Mouse (Mus musculus): ENCODE results near the gene Strap. TPM values are rescaled to one million over a fixed set of nuclear protein-coding genes. Genes with fewer than 3 reads are reported as not detected.

The Strap gene
- polyA plus RNA-seq, 2 experiments: 62.7 to 159 TPM

GRCm38 (mm10) chr6:137710179-137711037 is 24.5 kb upstream of the Strap start:
- H3K36me3 ChIP-seq (ENCODE audit: control insufficient read depth, insufficient read depth, low read length): no peaks in the 10 kb centered on the region
- WGBS: 46% methylated on average over 14 of the region's 14 CpGs
- no peak overlapping the region for H3K4me2 ChIP-seq (replicated peaks; ENCODE audit: low read depth, low read length, severe bottlenecking)
- peak; percentile 86 for DNase-seq (ENCODE audit: low spot score)
- no peak overlapping the region for H3K4me3 ChIP-seq (replicated peaks; ENCODE audit: low read length)
- H3K27ac ChIP-seq (replicated peaks; ENCODE audit: low read depth, low read length): no peak overlapping the region
- no peak overlapping the region for H3K9ac ChIP-seq (ENCODE audit: low read depth, low read length, severe bottlenecking)
- H3K9me3 ChIP-seq (ENCODE audit: control insufficient read depth, low read length): no peaks in the 10 kb centered on the region
- ATAC-seq (ENCODE audit: low FRiP score, low read depth): peak; percentile 87
- H3K4me1 ChIP-seq (ENCODE audit: control insufficient read depth, insufficient read depth, low read length): no peaks in the 10 kb centered on the region
- TF ChIP-seq POLR2A (IDR thresholded peaks at IDR 0.05; ENCODE audit: borderline replicate concordance, extremely low read depth, insufficient read depth, insufficient read length): no peak
- H3K27me3 ChIP-seq (ENCODE audit: control insufficient read depth, insufficient read depth, low read length): no peaks in the 10 kb centered on the region

GRCm38 (mm10) chr6:137712654-137713309 is 22.1 kb upstream of the Strap start:
- Histone ChIP-seq H3K9me3 (ENCODE audit: control insufficient read depth, low read length) (no peaks in the 10 kb centered on the region), H3K4me1 (ENCODE audit: control insufficient read depth, insufficient read depth, low read length) (no peaks in the 10 kb centered on the region), H3K4me3 (replicated peaks; ENCODE audit: low read length) (no peak overlapping the region), H3K36me3 (ENCODE audit: control insufficient read depth, insufficient read depth, low read length) (no peaks in the 10 kb centered on the region), H3K27me3 (ENCODE audit: control insufficient read depth, insufficient read depth, low read length) (no peaks in the 10 kb centered on the region), H3K27ac (replicated peaks; ENCODE audit: low read depth, low read length) (no peak overlapping the region), H3K9ac (ENCODE audit: low read depth, low read length, severe bottlenecking) (no peak overlapping the region), H3K4me2 (replicated peaks; ENCODE audit: low read depth, low read length, severe bottlenecking) (no peak overlapping the region)
- ATAC-seq (ENCODE audit: low FRiP score, low read depth) (no peak), DNase-seq (ENCODE audit: low spot score) (no peak)
- TF ChIP-seq POLR2A (IDR thresholded peaks at IDR 0.05; ENCODE audit: borderline replicate concordance, extremely low read depth, insufficient read depth, insufficient read length): no peak
- WGBS: 68% methylated on average over 7 of the region's 7 CpGs

GRCm38 (mm10) chr6:137713310-137713664 is 21.6 kb upstream of the Strap start:
- H3K4me1 ChIP-seq (ENCODE audit: control insufficient read depth, insufficient read depth, low read length): no peaks in the 10 kb centered on the region
- ATAC-seq (ENCODE audit: low FRiP score, low read depth): no peak

DNA sequence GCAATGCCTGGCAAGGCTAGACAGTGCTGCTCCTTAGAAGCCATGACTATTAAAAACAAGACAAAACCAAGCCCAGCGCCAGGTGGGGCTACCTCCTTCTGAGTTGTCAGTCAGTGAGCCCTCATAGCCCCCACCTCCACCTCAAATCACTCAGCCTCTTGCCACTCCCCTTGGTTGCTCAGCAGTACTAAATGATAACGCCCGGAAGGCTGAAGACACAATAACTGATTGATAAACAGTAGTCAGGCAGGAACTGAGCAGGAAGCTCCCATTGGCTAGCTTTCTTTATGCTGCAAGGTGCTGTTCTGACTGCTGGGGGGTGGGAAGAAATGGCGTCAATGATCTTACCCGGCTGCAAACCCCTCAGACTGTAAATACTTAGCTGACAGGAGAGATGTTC is 18.1 kb upstream of the Strap start:
- H3K9me3 ChIP-seq (ENCODE audit: control insufficient read depth, low read length): no peaks in the 10 kb centered on the region
- no peak overlapping the region for H3K4me2 ChIP-seq (replicated peaks; ENCODE audit: low read depth, low read length, severe bottlenecking)
- WGBS: 56% methylated on average over 5 of the region's 5 CpGs
- H3K9ac ChIP-seq (ENCODE audit: low read depth, low read length, severe bottlenecking): no peak overlapping the region
- no peaks in the 10 kb centered on the region for H3K4me1 ChIP-seq (ENCODE audit: control insufficient read depth, insufficient read depth, low read length)
- no peak for ATAC-seq (ENCODE audit: low FRiP score, low read depth)
- no peak overlapping the region for H3K27ac ChIP-seq (replicated peaks; ENCODE audit: low read depth, low read length)
- TF ChIP-seq POLR2A (IDR thresholded peaks at IDR 0.05; ENCODE audit: borderline replicate concordance, extremely low read depth, insufficient read depth, insufficient read length): no peak
- H3K4me3 ChIP-seq (replicated peaks; ENCODE audit: low read length): no peak overlapping the region
- no peak for DNase-seq (ENCODE audit: low spot score)
- no peaks in the 10 kb centered on the region for H3K36me3 ChIP-seq (ENCODE audit: control insufficient read depth, insufficient read depth, low read length)
- no peaks in the 10 kb centered on the region for H3K27me3 ChIP-seq (ENCODE audit: control insufficient read depth, insufficient read depth, low read length)

More at GRCm38 (mm10) chr6:137713310-137713664, 21.6 kb upstream of the Strap start:
- Histone ChIP-seq H3K4me2 (replicated peaks; ENCODE audit: low read depth, low read length, severe bottlenecking) (no peak overlapping the region), H3K9ac (ENCODE audit: low read depth, low read length, severe bottlenecking) (no peak overlapping the region), H3K36me3 (ENCODE audit: control insufficient read depth, insufficient read depth, low read length) (no peaks in the 10 kb centered on the region), H3K9me3 (ENCODE audit: control insufficient read depth, low read length) (no peaks in the 10 kb centered on the region), H3K27me3 (ENCODE audit: control insufficient read depth, insufficient read depth, low read length) (no peaks in the 10 kb centered on the region), H3K27ac (replicated peaks; ENCODE audit: low read depth, low read length) (no peak overlapping the region), H3K4me3 (replicated peaks; ENCODE audit: low read length) (no peak overlapping the region)
- no peak for TF ChIP-seq POLR2A (IDR thresholded peaks at IDR 0.05; ENCODE audit: borderline replicate concordance, extremely low read depth, insufficient read depth, insufficient read length)
- 86% methylated on average over 3 of the region's 3 CpGs for whole genome bisulfite sequencing
- DNase-seq (ENCODE audit: low spot score): no peak

- no peak overlapping the region for H3K4me2 ChIP-seq (replicated peaks; ENCODE audit: low read depth, low read length, severe bottlenecking)
- WGBS: 92% methylated on average over 15 of the region's 15 CpGs
- no peaks in the 10 kb centered on the region for H3K36me3 ChIP-seq (ENCODE audit: control insufficient read depth, insufficient read depth, low read length)
- no peaks in the 10 kb centered on the region for H3K27me3 ChIP-seq (ENCODE audit: control insufficient read depth, insufficient read depth, low read length)
- no peak for TF ChIP-seq POLR2A (IDR thresholded peaks at IDR 0.05; ENCODE audit: borderline replicate concordance, extremely low read depth, insufficient read depth, insufficient read length)
- H3K9me3 ChIP-seq (ENCODE audit: control insufficient read depth, low read length): no peaks in the 10 kb centered on the region
- no peak overlapping the region for H3K27ac ChIP-seq (replicated peaks; ENCODE audit: low read depth, low read length)
- DNase-seq (ENCODE audit: low spot score) (no peak), ATAC-seq (ENCODE audit: low FRiP score, low read depth) (no peak)
- no peaks in the 10 kb centered on the region for H3K4me1 ChIP-seq (ENCODE audit: control insufficient read depth, insufficient read depth, low read length)
- H3K4me3 ChIP-seq (replicated peaks; ENCODE audit: low read length): no peak overlapping the region
- H3K9ac ChIP-seq (ENCODE audit: low read depth, low read length, severe bottlenecking): no peak overlapping the region
Measured at GRCm38 (mm10) chr6:137722220-137722931, 12.5 kb upstream of the Strap start.
